Mouse (Mus musculus): ENCODE data around the gene Galnt2. TPM values are rescaled to one million over a fixed set of nuclear protein-coding genes. Genes with fewer than 3 reads are reported as not detected.

The Galnt2 gene
- polyA plus RNA-seq, 1 experiment from 2014 or later: 43.7 TPM

DNA sequence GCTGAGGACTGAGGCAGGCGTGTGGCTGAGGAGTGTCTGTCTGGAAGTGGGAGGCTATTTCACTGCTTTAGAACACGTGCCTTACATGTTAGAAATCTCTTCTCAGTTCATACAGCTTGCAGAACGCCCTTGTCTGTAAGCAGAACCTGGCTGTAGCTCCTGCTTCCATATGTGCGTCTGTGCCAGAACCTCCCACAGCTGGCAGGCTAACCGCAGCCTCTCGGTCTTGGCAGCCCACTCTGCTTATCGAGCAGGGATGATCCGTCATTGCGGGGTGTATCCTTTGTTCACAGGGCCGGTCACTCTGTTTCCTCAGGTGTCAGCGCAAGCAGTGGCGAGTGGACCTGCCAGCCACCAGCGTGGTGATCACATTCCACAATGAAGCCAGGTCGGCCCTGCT, 92.2 kb downstream of the Galnt2 start:
- peaks cover 58% of the 10 kb centered on the region for H3K36me3 ChIP-seq
- H3K9me3 ChIP-seq (replicated peaks): no peaks in the 10 kb centered on the region
- DNase-seq (ENCODE audit: low spot score): no peak
- 0 out of 2 replicates have a peak, but pooled peaks cover 2% of the 10 kb centered on the region for H3K4me1 ChIP-seq
- no peak overlapping the region for H3K27ac ChIP-seq
- H3K27me3 ChIP-seq (ENCODE audit: low read depth, poor library complexity, severe bottlenecking): no peaks in the 10 kb centered on the region
- H3K4me3 ChIP-seq: no peak overlapping the region
- WGBS: 96% methylated on average over 14 of the region's 14 CpGs

GRCm38 (mm10) chr8:124328259-124328658, 97.1 kb downstream of the Galnt2 start:
- 86% methylated on average over 7 of the region's 7 CpGs for WGBS
- peaks cover 95% of the 10 kb centered on the region for H3K36me3 ChIP-seq
- no peaks in the 10 kb centered on the region for H3K27me3 ChIP-seq (ENCODE audit: low read depth, poor library complexity, severe bottlenecking)
- no peak overlapping the region for H3K27ac ChIP-seq
- H3K9me3 ChIP-seq (replicated peaks): no peaks in the 10 kb centered on the region
- no peak overlapping the region for H3K4me3 ChIP-seq
- H3K4me1 ChIP-seq: 0 out of 2 replicates have a peak, but pooled peaks cover 7% of the 10 kb centered on the region
- no peak for DNase-seq (ENCODE audit: low spot score)

DNA sequence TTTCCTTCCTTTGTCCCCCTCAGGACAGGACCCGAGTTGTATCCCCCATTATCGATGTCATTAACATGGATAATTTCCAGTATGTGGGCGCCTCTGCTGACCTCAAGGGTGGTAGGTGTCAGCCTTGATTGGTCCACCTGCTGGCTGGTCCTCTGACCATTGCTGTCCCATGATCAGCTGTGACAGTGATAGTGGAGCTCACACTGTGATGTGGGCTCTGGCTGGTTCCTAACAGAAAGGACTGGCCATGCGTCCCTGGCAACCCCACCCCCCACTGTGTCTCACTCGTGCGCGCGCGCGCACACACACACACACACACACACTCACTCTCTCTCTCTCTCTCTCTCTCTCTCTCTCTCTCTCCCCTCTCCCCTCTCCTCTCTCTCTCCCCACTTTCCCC, 98.5 kb downstream of the Galnt2 start:
- no peaks in the 10 kb centered on the region for H3K27me3 ChIP-seq (ENCODE audit: low read depth, poor library complexity, severe bottlenecking)
- H3K27ac ChIP-seq: no peak overlapping the region
- DNase-seq (ENCODE audit: low spot score): no peak
- peaks cover 95% of the 10 kb centered on the region for H3K36me3 ChIP-seq
- H3K9me3 ChIP-seq (replicated peaks): no peaks in the 10 kb centered on the region
- H3K4me3 ChIP-seq: no peak overlapping the region
- H3K4me1 ChIP-seq: 0 out of 2 replicates have a peak, but pooled peaks cover 7% of the 10 kb centered on the region
- 76% methylated on average over 10 of the region's 10 CpGs for WGBS

GRCm38 (mm10) chr8:124330433-124330832, 99.2 kb downstream of the Galnt2 start:
- no peaks in the 10 kb centered on the region for H3K27me3 ChIP-seq (ENCODE audit: low read depth, poor library complexity, severe bottlenecking)
- peaks cover 95% of the 10 kb centered on the region for H3K36me3 ChIP-seq
- H3K27ac ChIP-seq: no peak overlapping the region
- H3K4me1 ChIP-seq: 0 out of 2 replicates have a peak, but pooled peaks cover 7% of the 10 kb centered on the region
- 70% methylated on average over 3 of the region's 3 CpGs for WGBS
- no peak overlapping the region for H3K4me3 ChIP-seq
- H3K9me3 ChIP-seq (replicated peaks): no peaks in the 10 kb centered on the region
- DNase-seq (ENCODE audit: low spot score): no peak

GRCm38 (mm10) chr8:124331094-124331493, 99.9 kb downstream of the Galnt2 start:
- Histone ChIP-seq H3K36me3 (peaks cover 95% of the 10 kb centered on the region), H3K4me1 (0 out of 2 replicates have a peak, but pooled peaks cover 7% of the 10 kb centered on the region), H3K4me3 (no peak overlapping the region), H3K9me3 (replicated peaks) (no peaks in the 10 kb centered on the region), H3K27me3 (ENCODE audit: low read depth, poor library complexity, severe bottlenecking) (no peaks in the 10 kb centered on the region), H3K27ac (no peak overlapping the region)
- DNase-seq (ENCODE audit: low spot score): no peak
- WGBS: 91% methylated on average over 3 of the region's 3 CpGs

- no peak overlapping the region for H3K4me3 ChIP-seq
- no peaks in the 10 kb centered on the region for H3K9me3 ChIP-seq (replicated peaks)
- 0 out of 2 replicates have a peak, but pooled peaks cover 7% of the 10 kb centered on the region for H3K4me1 ChIP-seq
- 87% methylated on average over 11 of the region's 11 CpGs for WGBS
- H3K36me3 ChIP-seq: peaks cover 95% of the 10 kb centered on the region
- H3K27me3 ChIP-seq (ENCODE audit: low read depth, poor library complexity, severe bottlenecking): no peaks in the 10 kb centered on the region
- H3K27ac ChIP-seq: no peak overlapping the region
- no peak for DNase-seq (ENCODE audit: low spot score)
These were observed 100.5 kb downstream of the Galnt2 start for GRCm38 (mm10) chr8:124331706-124332105.

DNA sequence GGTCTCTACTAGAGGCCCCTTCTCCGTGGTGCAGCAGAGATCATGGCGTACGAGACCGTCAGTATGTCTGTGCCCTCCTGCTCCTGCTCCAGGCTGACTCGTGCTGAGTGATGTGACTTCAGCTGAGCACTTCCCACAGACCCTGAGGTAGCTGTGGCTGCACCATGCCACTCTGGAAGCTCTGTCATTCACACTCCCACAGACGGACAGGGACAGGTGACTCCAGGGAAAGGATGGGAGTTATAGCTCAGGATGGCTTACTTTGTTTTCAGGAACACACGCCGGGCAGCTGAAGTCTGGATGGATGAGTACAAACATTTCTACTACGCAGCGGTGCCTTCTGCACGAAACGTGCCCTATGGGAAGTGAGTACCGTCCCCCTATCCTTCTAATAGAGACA, 105.1 kb downstream of the Galnt2 start:
- no peaks in the 10 kb centered on the region for H3K9me3 ChIP-seq (replicated peaks)
- 93% methylated on average over 13 of the region's 13 CpGs for WGBS
- peaks cover 98% of the 10 kb centered on the region for H3K36me3 ChIP-seq
- DNase-seq (ENCODE audit: low spot score): no peak
- H3K27ac ChIP-seq: no peak overlapping the region
- peaks cover 7% of the 10 kb centered on the region; the same call in 1 of the 2 replicates for H3K4me1 ChIP-seq
- H3K4me3 ChIP-seq: no peak overlapping the region
- H3K27me3 ChIP-seq (ENCODE audit: low read depth, poor library complexity, severe bottlenecking): no peaks in the 10 kb centered on the region

- no peak for DNase-seq (ENCODE audit: low spot score)
- Histone ChIP-seq H3K27me3 (ENCODE audit: low read depth, poor library complexity, severe bottlenecking) (no peaks in the 10 kb centered on the region), H3K9me3 (replicated peaks) (no peaks in the 10 kb centered on the region), H3K4me3 (no peak overlapping the region), H3K27ac (no peak overlapping the region), H3K36me3 (peaks cover 99% of the 10 kb centered on the region), H3K4me1 (peaks cover 7% of the 10 kb centered on the region; the same call in 1 of the 2 replicates)
- WGBS: 92% methylated on average over 3 of the region's 3 CpGs
These were observed 108.6 kb downstream of the Galnt2 start for GRCm38 (mm10) chr8:124339742-124340141.

- H3K27me3 ChIP-seq (ENCODE audit: low read depth, poor library complexity, severe bottlenecking): no peaks in the 10 kb centered on the region
- 80% methylated on average over 17 of the region's 17 CpGs for WGBS
- H3K4me1 ChIP-seq: peaks cover 7% of the 10 kb centered on the region; the same call in 1 of the 2 replicates
- peaks cover 96% of the 10 kb centered on the region for H3K36me3 ChIP-seq
- DNase-seq (ENCODE audit: low spot score): no peak
- no peaks in the 10 kb centered on the region for H3K9me3 ChIP-seq (replicated peaks)
- H3K27ac ChIP-seq: no peak overlapping the region
- no peak overlapping the region for H3K4me3 ChIP-seq
These were observed 109.3 kb downstream of the Galnt2 start for GRCm38 (mm10) chr8:124340360-124341068.

DNA sequence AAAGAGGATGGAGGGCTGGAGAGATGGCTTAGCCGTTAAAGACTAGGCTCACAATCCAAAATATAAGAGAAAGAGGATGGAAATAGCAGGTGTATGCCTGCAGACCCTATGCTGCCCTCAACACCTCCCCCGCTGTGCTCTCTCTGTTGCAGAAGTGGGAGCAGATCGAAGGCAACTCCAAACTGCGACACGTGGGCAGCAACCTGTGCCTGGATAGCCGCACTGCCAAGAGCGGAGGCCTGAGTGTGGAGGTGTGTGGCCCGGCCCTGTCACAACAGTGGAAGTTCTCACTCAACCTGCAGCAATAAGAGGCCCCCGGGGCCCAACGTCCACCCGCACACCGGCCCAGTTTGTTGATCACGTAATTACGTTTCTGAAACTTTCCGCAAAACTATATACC, 112.0 kb downstream of the Galnt2 start:
- DNase-seq (ENCODE audit: low spot score): no peak
- Histone ChIP-seq H3K4me1 (peaks cover 17% of the 10 kb centered on the region), H3K27ac (no peak overlapping the region), H3K4me3 (no peak overlapping the region), H3K9me3 (replicated peaks) (no peaks in the 10 kb centered on the region), H3K27me3 (ENCODE audit: low read depth, poor library complexity, severe bottlenecking) (no peaks in the 10 kb centered on the region), H3K36me3 (peaks cover 70% of the 10 kb centered on the region)
- 95% methylated on average over 15 of the region's 15 CpGs for WGBS

DNA sequence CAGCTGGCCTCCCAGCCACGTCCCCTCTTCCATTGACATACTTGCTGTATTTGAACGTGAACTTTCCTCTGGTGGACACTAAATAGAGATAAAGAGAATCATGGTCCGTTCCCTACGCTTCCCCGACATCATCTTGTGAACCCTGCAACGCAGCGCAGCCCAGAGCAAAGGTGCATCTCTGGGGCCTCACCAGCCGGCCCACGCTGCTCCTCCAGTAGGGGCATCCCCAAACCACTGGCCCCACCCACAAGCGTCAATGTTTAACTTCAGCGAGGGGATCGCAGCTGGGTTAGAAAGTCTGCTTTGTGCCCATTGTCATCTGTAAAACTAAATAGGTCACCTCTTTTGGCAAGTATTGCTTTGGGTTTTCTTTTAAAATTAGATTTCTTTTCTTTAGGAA, 112.8 kb downstream of the Galnt2 start:
- H3K9me3 ChIP-seq (replicated peaks): no peaks in the 10 kb centered on the region
- H3K4me1 ChIP-seq: peaks cover 17% of the 10 kb centered on the region
- H3K4me3 ChIP-seq: no peak overlapping the region
- DNase-seq (ENCODE audit: low spot score): no peak
- WGBS: 94% methylated on average over 12 of the region's 12 CpGs
- peaks cover 61% of the 10 kb centered on the region for H3K36me3 ChIP-seq
- no peaks in the 10 kb centered on the region for H3K27me3 ChIP-seq (ENCODE audit: low read depth, poor library complexity, severe bottlenecking)
- no peak overlapping the region for H3K27ac ChIP-seq

GRCm38 (mm10) chr8:124345098-124345497, 113.9 kb downstream of the Galnt2 start:
- peaks cover 14% of the 10 kb centered on the region for H3K4me1 ChIP-seq
- peaks cover 50% of the 10 kb centered on the region for H3K36me3 ChIP-seq
- no peak overlapping the region for H3K27ac ChIP-seq
- H3K4me3 ChIP-seq: no peak overlapping the region
- H3K27me3 ChIP-seq (ENCODE audit: low read depth, poor library complexity, severe bottlenecking): no peaks in the 10 kb centered on the region
- no peaks in the 10 kb centered on the region for H3K9me3 ChIP-seq (replicated peaks)
- no peak for DNase-seq (ENCODE audit: low spot score)
- WGBS: 88% methylated on average over 10 of the region's 10 CpGs

DNA sequence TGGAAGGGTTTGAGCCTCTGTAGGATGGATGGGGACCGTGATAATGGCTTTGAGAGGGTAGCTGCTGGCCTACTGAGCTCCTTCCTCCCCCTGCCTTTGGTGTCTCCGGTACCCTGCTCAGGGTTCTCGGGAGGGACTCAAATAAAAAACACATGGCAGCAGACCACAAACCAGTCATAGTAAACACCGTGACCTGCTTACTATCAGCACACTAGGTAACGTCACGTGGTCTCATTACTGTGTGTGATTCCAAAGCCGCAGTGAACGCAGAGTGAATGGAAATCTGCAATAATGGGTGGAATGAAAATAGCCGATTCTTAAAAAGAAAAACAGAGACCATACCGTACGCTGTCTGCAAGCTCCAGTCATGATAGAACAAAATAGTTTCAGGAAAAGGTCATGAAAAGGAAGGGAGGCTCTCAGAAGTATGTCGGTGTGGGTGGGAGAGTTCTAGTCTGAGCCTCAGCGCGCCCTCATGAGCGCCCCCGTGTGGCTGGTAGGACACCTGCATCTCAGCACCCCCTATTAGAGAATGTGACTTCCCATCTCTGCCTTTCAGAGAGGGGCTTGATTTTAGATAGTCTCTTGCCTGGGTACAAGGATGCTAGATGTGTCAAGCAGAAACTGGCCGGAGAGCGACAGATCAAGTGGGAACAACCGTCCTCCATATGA, 115.8 kb downstream of the Galnt2 start:
- Histone ChIP-seq H3K9me3 (replicated peaks) (no peaks in the 10 kb centered on the region), H3K27ac (peak overlapping the region; percentile 42), H3K4me1 (peaks cover 10% of the 10 kb centered on the region), H3K4me3 (no peak overlapping the region), H3K27me3 (ENCODE audit: low read depth, poor library complexity, severe bottlenecking) (no peaks in the 10 kb centered on the region), H3K36me3 (peaks cover 32% of the 10 kb centered on the region)
- DNase-seq (ENCODE audit: low spot score): peak; percentile 86
- WGBS: 42% methylated on average over 19 of the region's 19 CpGs
